Mouse (Mus musculus) erythroblast, embryonic 14.5 days (primary cell): ENCODE measurements at regions not wholly inside any gene's neighbourhood (a gene's known extent, or its start where the extent isn't known, plus 50 kb on each side); places are given as distances from the start of the nearest gene placed in this dataset.

ENCODE experiments used
- GATA1 ChIP-seq: IDR thresholded peaks from 2 replicates; pipeline ENCODE4 v1.6.1; 2012; ENCODE audit warnings: low read length, inconsistent platforms, mixed read lengths
- TAL1 ChIP-seq: IDR thresholded peaks from 3 replicates; pipeline ENCODE4 v1.6.1; 2012; ENCODE audit warnings: low read length, inconsistent platforms, mixed read lengths

GRCm38 (mm10) chr17:84072426-84073030 is 115.2 kb downstream of the Zfp36l2 start:
- no peak for TF ChIP-seq TAL1
- TF ChIP-seq GATA1 = no peak
